Mouse (Mus musculus) brown adipose tissue, adult 24 weeks (tissue): ENCODE measurements around the gene 9230102O04Rik. TPM values are rescaled to one million over a fixed set of nuclear protein-coding genes. Genes with fewer than 3 reads are reported as not detected.
A peak's percentile ranks its signal among the peaks of the same experiment; 100 is the strongest.

Experiments
- H3K27ac ChIP-seq: fragments of 200-500 bp; replicated peaks from 2 replicates; pipeline ENCODE4 v1.5.1; 2012; ENCODE audit warnings: low read depth, mild to moderate bottlenecking, low read length
- H3K4me1 ChIP-seq: fragments of 200-500 bp; 2 replicates; pipeline ENCODE4 v1.6.1; 2012; ENCODE audit warnings: low read length, mixed read lengths; ENCODE audit not compliant: control insufficient read depth, insufficient read depth, insufficient read length
- H3K4me3 ChIP-seq: fragments of 200-500 bp; 2 replicates; pipeline ENCODE4 v1.5.1; 2012; ENCODE audit warnings: low read depth, mild to moderate bottlenecking, low read length, moderate library complexity; ENCODE audit not compliant: insufficient read depth
- polyA plus RNA-seq: library from polyadenylated mRNA; stranded (reverse); fragments of >200 nt; gene quantifications from 2 replicates; pipeline ENCODE4 v1.2.4, GENCODE M21; 2012; ENCODE audit not compliant: missing spikeins, insufficient read depth, insufficient read length

Gene 9230102O04Rik
- polyA plus RNA-seq, 1 experiment = not detected

DNA sequence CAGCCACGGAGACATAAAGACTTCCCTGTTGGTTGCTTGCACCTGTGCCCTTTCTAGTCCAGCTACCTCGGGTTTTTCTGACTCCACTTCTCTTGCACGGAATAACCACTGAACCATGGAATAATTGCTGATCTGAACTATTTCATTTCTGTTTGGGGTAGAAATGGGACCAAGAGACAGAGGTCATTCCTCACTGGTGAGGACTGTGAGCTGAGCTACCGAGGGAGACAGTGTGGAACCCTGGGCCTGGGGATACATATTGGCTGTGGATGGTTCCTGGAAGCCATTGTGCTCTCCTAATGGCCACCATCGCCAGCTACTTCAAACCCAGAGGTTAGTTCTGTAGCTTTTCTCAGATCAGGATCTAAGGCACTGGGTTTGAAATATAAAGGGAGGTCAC, 1.6 kb upstream of the 9230102O04Rik start:
- no peak overlapping the region for H3K27ac ChIP-seq
- no peak overlapping the region for H3K4me3 ChIP-seq
- no peaks in the 10 kb centered on the region for H3K4me1 ChIP-seq

DNA sequence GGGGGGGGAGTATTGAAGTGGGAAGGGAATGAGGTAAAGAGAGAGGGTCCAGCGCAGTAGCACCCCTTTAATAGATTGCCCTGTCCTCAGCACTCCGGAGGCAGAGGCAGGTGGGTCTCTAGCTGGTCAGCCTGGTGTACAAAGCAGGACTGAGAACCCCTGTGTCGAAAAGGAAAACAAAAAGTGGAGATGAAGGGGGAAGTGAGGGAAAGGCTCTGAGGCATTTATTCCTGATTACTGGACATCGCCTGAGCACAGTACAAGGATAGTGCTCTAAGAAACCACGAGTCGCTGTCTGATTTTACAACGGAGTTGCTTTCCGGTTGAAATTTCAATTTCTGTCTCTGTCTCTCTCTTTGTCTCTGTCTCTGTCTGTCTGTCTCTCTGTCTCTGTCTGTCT, 911 bp upstream of the 9230102O04Rik start:
- Histone ChIP-seq H3K4me3 (no peak overlapping the region), H3K4me1 (no peaks in the 10 kb centered on the region), H3K27ac (no peak overlapping the region)

GRCm38 (mm10) chr2:9889651-9890183, 377 bp upstream of the 9230102O04Rik start, which contains the start of gene Gata3:
Gene Gata3 (minus strand): TSS chr2:9890034.
- no peak within 1 kb of the TSS for H3K4me3 ChIP-seq
- no peaks in the 10 kb centered on the region for H3K4me1 ChIP-seq
- H3K27ac ChIP-seq = no peak within 1 kb of the TSS

DNA sequence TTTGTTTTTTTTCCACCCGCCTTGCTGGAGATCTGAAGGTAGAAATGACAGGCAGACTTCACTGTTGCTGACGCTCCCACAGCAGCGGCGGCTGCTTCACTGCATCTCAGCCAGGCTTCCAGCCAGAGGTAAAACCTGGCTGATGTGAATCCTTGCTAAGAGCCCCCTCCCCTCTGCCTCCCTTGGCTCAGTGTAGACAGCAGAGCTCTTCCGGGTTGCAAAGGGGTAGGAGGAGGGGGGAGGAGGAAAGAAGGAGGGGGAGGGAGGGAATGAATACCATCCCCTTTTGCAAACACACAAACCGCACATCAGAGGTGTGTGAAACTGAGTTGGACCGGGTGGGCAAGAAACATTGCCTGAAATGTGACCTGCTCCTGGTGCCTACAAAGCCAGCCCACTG, 1.7 kb downstream of the 9230102O04Rik start:
- H3K27ac ChIP-seq = no peak overlapping the region

DNA sequence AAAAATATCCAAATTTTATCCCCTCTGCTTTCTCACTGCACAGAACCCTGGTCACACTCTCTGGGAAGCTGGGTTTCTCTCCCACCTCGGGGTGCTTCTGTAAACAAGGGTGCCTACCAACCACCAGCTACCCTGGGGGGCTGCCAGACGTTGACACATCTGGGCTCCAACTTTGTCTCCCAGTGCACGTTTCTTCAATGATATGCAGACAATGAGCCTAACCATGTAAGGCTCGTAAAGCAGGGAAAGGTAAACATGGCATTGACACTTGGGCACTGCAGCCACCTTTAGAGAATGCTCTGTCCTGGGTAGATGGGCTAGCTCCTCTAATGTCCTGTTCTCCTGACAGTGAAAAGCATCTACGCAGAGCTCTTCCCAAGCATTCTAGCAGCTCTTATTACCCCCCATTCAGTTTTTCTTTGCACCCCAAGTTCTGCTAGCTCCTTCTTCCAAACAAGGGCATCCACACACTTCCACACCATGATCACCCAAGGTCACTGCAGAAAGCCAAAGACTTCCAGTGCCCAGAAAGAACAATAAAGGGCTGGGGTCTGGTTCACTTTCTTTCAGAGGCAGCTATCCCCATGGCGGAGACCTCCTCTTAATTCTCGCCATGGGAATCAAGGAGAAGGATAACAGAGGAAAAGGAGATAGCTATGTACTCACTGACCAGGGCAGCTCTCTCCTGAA, 2.3 kb downstream of the 9230102O04Rik start:
- no peak overlapping the region for H3K4me3 ChIP-seq

More for the DNA sequence above, 1.7 kb downstream of the 9230102O04Rik start:
- Histone ChIP-seq H3K4me1 (no peaks in the 10 kb centered on the region), H3K4me3 (no peak overlapping the region)

DNA sequence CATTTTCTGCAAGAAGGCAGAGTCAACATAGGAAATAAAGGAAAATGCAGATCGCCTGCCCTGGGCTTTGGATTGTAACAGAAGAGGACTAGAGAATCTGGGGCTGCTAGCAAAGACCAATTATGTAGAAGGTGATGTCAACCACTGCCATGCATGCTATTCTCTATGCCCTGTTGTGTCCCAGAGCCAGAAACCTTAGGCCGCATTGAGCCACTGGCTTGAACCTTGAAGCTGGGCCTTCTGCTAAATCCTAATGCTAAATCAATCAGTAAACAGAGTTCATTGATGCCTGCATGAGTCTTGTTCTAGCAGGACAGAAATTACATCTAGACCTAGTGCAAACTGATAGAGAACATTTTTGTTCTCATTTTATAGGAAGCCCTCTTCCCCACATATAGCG, 3.3 kb downstream of the 9230102O04Rik start:
- H3K4me1 ChIP-seq = no peaks in the 10 kb centered on the region
- no peak overlapping the region for H3K27ac ChIP-seq
- H3K4me3 ChIP-seq = no peak overlapping the region

More for the DNA sequence above, 2.3 kb downstream of the 9230102O04Rik start:
- no peaks in the 10 kb centered on the region for H3K4me1 ChIP-seq
- H3K27ac ChIP-seq = no peak overlapping the region

DNA sequence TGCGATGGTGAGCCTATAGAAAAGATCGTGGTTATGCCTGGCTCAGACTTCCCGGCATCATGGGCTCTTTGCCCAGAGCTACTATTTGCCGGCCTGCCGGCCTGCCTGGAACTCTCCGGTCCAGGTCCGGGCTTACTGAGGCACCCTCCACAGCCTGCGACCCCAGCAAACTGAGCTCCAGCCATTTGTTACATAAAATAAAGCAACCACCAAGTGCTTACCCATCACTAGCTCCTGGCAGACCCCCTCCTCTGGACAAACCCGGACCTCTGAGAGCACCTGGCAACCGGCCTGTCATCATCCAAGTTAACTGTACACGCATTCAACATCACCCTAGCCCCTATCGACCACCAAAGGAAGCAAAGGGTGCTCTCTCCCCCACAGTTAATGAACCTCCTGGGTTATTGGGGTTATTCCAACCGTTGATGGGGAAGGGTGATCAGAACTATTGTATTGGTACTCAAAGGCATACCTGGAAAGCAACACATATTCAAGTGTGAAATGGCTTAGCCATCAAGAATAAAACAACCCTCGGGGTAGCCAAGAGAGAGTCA, 4.0 kb downstream of the 9230102O04Rik start:
- no peak overlapping the region for H3K4me3 ChIP-seq
- H3K4me1 ChIP-seq = no peaks in the 10 kb centered on the region
- no peak overlapping the region for H3K27ac ChIP-seq

DNA sequence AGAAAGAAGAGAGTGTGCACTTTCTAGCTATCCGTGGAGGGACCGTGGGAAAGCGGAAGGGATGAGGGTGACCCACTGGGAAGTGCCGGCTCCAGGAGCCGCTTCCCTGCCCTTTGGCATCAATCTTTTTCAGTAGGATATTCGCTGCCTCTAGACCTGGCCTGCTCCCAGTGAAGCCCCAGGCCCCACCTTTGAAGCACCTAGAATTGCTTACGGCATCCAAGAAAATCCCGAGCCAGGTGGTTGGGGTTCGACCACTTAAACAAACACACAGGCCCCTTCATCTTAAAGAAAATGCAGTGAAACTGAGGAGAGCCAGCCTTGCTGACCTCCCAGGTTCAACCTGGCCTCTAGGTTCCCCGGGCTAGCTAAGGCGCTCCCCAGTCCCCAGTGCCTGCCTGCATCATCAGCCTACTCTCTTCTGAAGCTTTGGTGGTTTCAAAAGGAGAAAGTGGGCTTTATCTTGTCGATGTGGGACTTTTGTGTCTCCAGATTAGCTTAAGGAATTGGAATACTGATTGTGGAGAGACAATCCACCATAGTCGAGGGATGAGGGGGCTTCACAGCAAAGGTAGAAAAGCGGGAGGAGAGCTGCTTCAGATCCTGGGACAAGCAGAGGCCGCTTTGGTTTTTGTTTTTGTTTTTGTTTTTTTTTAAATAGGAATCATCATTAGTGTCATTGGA, 4.7 kb downstream of the 9230102O04Rik start:
- Histone ChIP-seq H3K27ac (no peak overlapping the region), H3K4me1 (no peaks in the 10 kb centered on the region), H3K4me3 (no peak overlapping the region)

GRCm38 (mm10) chr2:9883803-9884532, 5.4 kb downstream of the 9230102O04Rik start:
- H3K27ac ChIP-seq = no peak overlapping the region
- peak overlapping the region; percentile 43 for H3K4me3 ChIP-seq
- H3K4me1 ChIP-seq = no peaks in the 10 kb centered on the region

DNA sequence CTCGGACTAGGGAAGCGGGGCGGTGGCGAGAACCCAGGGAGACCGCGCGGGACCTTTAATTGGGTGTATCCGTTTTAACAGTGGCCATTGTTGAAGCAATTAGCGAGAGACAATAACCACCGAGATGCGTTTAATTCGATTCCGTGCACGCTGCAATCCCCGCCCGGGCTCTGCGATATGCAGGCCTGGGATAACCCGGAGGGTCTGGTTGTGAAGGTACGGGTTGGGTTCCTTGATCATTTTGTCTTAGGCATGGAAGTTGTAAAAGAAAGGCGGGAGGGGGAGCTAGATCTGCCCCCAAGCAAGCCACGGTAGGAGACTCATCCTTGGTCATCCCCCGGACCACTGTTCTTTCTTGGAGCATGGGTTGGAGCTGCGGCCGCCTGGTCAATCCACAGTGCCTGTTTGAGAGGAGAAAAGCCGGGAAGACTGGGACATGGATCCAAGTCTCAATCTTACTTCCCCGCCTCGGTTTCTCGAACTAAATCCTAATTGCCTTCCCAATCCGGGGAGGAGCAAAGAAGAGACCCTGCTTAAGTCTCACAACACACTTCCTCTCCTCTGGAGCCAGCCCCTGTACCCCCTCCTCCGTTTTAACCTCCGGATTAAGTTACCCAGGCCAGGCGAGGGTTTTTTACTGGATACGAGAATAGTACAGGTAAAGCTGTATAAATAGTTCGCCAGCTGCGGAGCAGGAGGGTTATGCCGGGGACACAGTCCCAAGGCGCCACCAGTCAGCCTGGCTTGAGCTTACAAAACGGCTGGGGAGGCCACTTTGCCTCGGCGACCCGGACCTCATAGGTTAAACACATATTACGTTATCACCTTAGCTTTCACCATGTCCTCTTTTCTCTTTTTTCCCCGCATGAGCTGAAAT, 6.2 kb downstream of the 9230102O04Rik start:
- H3K27ac ChIP-seq = no peak overlapping the region

DNA sequence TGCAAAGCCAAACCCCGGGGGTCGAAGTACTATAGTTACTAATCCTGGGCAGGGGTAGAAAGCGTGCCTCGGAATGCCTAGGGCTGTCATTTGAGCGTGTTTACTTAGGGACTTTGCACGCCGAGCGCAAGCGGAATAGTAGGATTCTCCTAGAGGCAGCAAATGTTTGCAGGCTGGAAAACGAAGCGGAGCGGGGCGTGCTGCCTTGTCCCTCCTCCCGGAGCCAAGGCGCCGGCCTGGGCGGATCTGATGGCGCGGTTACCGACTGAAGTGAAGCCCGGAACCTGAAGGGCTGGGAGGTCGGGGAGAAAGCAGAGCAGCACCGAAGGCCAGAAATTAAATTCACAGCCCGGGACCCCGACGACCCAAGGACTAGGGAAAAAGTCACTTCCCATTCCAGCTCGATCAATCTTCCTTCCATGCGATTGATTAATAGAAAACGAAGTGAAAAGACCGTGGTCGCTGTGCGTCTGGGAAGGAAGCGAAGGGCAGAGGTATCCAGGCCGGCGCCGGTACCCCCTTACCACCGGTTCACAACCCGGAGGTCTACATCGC, 6.9 kb downstream of the 9230102O04Rik start:
- Histone ChIP-seq H3K4me1 (peaks cover 4% of the 10 kb centered on the region; the same call in 1 of the 2 replicates), H3K4me3 (peak overlapping the region; percentile 43), H3K27ac (no peak overlapping the region)

More for the DNA sequence above, 6.2 kb downstream of the 9230102O04Rik start:
- peak overlapping the region; percentile 43 for H3K4me3 ChIP-seq
- H3K4me1 ChIP-seq = no peaks in the 10 kb centered on the region

DNA sequence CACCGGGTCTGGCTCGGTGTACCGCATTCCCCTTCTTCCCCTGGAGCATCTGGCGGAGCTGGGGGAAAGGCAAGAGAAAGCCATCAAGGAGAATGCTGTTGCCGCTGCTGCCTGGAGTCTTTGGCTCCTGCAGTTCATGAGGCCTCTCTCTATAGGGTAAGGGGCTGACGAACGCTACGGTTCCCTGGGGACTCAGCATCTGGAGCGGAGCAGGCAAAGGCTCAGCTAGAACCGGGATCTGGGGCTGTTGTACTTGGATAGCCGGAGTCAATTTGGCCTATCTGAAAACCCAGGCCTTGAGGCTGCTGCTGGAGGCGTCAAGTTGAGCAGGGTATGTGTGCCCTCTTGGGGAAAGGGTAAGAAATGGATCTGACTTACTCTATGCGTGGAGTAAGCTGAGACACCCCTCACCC, 7.7 kb downstream of the 9230102O04Rik start:
- H3K4me3 ChIP-seq = no peak overlapping the region
- H3K4me1 ChIP-seq = peaks cover 4% of the 10 kb centered on the region; the same call in 1 of the 2 replicates
- H3K27ac ChIP-seq = no peak overlapping the region

- no peak within 1 kb of the TSS for H3K27ac ChIP-seq
- peaks cover 4% of the 10 kb centered on the region; the same call in 1 of the 2 replicates for H3K4me1 ChIP-seq
- H3K4me3 ChIP-seq = no peak within 1 kb of the TSS; the same call in 1 of the 2 replicates
Observed at GRCm38 (mm10) chr2:9881051-9881591, 8.2 kb downstream of the 9230102O04Rik start, which contains the start of gene 4930412O13Rik. Gene 4930412O13Rik (plus strand): TSS chr2:9881252.
